Mouse (Mus musculus): Measurements from ENCODE around the gene Amigo1. TPM values are rescaled to one million over a fixed set of nuclear protein-coding genes. Genes with fewer than 3 reads are reported as not detected.

Gene Amigo1
- total and polyA plus RNA-seq, 2 experiments from 2014 or later, result 11.3 to 36.6 TPM

DNA sequence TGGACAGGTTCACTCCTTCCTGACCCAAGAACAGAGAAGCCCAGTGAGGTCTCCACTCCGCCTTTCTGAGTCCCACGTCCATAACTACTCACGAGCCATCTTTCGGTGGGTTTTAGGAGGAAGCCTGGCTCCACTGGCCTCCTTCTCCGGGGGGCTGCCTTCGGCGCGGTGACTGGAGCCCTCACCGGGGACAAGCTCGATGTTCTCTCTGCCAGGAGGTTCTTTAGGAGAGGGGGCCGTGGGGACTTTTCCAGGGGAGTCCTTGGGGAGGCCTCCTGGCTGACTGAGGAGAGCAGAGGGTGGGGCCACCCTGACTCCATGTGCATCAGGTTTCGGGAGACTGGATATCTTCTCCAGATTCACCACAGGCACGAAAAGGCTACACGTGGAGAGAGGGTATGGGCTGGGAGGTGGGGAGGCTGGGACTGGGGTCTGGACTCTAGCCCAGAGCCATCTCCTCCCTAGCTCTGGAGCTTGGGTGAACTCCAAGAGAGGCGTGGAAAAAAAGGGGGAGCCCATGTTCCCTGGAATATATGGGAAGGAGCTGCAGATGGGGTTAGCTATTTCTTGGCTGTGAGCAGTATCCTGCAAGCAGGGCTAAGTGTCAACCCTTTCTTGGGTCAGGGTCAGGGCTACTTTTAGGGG lies 20.7 kb downstream of the Amigo1 start:
- Histone ChIP-seq H3K9ac (replicated peaks; ENCODE audit: low read length) (no peak overlapping the region), H3K4me1 (ENCODE audit: insufficient read depth, low read length) (peaks cover 1% of the 10 kb centered on the region; the same call in 1 of the 2 replicates), H3K4me3 (ENCODE audit: low read length) (no peak overlapping the region), H3K36me3 (ENCODE audit: insufficient read depth, low read length) (peaks cover 39% of the 10 kb centered on the region), H3K9me3 (ENCODE audit: low read length) (no peaks in the 10 kb centered on the region), H3K27ac (no peak overlapping the region), H3K27me3 (ENCODE audit: insufficient read depth, low read length) (no peaks in the 10 kb centered on the region), H3K4me2 (ENCODE audit: low read depth, low read length) (no peak overlapping the region)
- ATAC-seq, result no peak
- 70% methylated on average over 15 of the region's 15 CpGs for WGBS
- DNase-seq (ENCODE audit: low spot score), result peak; percentile 61
- TF ChIP-seq CTCF (IDR thresholded peaks at IDR 0.05; ENCODE audit: low read depth), result no peak

GRCm38 (mm10) chr3:108209001-108209400 lies 22.9 kb downstream of the Amigo1 start:
- H3K4me1 ChIP-seq (ENCODE audit: insufficient read depth, low read length), result peaks cover 10% of the 10 kb centered on the region
- DNase-seq (ENCODE audit: low spot score) (no peak), ATAC-seq (no peak)
- 64% methylated on average over 3 of the region's 3 CpGs for WGBS
- H3K4me3 ChIP-seq (ENCODE audit: low read length), result peak overlapping the region; percentile 59
- no peak overlapping the region for H3K27ac ChIP-seq
- H3K36me3 ChIP-seq (ENCODE audit: insufficient read depth, low read length), result peaks cover 31% of the 10 kb centered on the region
- H3K9ac ChIP-seq (replicated peaks; ENCODE audit: low read length), result peak overlapping the region; percentile 78
- no peaks in the 10 kb centered on the region for H3K27me3 ChIP-seq (ENCODE audit: insufficient read depth, low read length)
- no peak for TF ChIP-seq CTCF (IDR thresholded peaks at IDR 0.05; ENCODE audit: low read depth)
- H3K9me3 ChIP-seq (ENCODE audit: low read length), result no peaks in the 10 kb centered on the region
- peak overlapping the region; percentile 61 for H3K4me2 ChIP-seq (ENCODE audit: low read depth, low read length)

GRCm38 (mm10) chr3:108209536-108209935 lies 23.4 kb downstream of the Amigo1 start:
- 0 out of 2 replicates have a peak, but pooled peaks have one; percentile 0 for ATAC-seq
- 7% methylated on average over 8 of the region's 8 CpGs for WGBS

DNA sequence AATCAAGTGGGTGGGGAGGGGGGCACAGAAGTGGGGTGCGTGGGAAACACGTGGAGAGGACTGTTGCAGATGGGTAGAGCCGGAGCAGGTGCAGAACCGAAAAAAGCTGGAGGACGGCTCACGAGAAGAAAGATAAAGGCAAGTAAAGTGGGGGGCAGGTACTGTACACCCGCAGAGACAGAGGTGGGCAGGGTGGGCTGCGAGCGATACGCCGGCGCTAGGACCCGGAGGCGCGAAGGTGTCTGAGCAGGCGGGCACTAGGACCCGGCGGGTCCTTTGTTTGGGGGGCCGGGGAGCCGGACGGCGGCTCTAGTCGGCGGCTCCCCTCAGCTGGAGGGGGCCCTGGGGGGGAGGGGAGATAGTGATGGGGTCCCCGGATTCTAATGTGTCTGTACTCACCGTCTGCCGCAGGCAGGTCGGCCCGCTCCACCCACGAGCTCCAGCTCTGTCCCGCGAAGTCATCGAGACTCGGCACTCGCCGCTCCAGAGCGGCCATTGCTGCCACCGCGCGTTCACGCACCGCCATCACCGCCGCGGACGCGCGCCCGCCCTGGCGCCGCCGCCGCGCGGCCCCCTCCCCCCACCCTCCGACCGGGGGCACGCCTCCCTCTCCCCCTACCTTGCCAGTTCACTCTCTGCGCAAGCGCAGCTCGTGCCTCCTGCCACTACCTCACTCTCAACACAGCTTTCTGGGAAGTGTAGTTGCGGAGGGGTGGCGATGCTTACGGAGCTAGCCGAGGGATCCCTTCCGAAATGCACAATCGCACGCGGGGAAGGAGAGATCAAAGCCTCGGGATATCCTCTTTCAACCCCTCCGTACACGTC lies 24.0 kb downstream of the Amigo1 start:
- H3K4me2 ChIP-seq (ENCODE audit: low read depth, low read length), result peak overlapping the region; percentile 71

More at GRCm38 (mm10) chr3:108209536-108209935, 23.4 kb downstream of the Amigo1 start:
- H3K9ac ChIP-seq (replicated peaks; ENCODE audit: low read length), result peak overlapping the region; percentile 78
- peaks cover 27% of the 10 kb centered on the region for H3K36me3 ChIP-seq (ENCODE audit: insufficient read depth, low read length)
- H3K9me3 ChIP-seq (ENCODE audit: low read length), result no peaks in the 10 kb centered on the region
- no peak for DNase-seq (ENCODE audit: low spot score)
- H3K27ac ChIP-seq, result peak overlapping the region; percentile 93
- H3K27me3 ChIP-seq (ENCODE audit: insufficient read depth, low read length), result no peaks in the 10 kb centered on the region
- H3K4me1 ChIP-seq (ENCODE audit: insufficient read depth, low read length), result peaks cover 10% of the 10 kb centered on the region
- H3K4me3 ChIP-seq (ENCODE audit: low read length), result peak overlapping the region; percentile 59
- TF ChIP-seq CTCF (IDR thresholded peaks at IDR 0.05; ENCODE audit: low read depth), result no peak
- peak overlapping the region; percentile 61 for H3K4me2 ChIP-seq (ENCODE audit: low read depth, low read length)

DNA sequence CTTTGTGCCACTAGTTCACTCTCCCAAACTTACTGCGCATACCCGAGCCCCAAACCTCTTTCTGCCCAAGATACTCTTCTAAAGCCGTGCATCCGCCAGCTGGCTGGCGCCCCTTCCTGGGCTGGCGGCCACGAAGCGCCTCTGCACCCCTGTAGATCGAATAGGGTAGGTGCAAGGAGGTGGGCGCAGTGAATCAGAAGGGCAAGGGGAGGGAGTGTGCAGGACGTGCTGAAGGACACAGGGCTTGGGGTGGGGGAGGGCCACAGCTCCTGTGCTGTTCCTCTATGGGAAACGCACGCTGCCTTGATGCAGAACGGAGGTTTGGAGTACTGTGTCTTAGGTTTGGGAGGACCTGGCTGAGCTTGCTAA lies 24.6 kb downstream of the Amigo1 start, which contains the start of gene Atxn7l2:
TSS of gene Atxn7l2 (minus strand) at position 164 of the 369 bp plus-strand sequence.
- Histone ChIP-seq H3K4me3 (ENCODE audit: low read length) (peak within 1 kb of the TSS; percentile 59), H3K9ac (replicated peaks; ENCODE audit: low read length) (peak within 1 kb of the TSS; percentile 78), H3K4me1 (ENCODE audit: insufficient read depth, low read length) (peaks cover 10% of the 10 kb centered on the region), H3K9me3 (ENCODE audit: low read length) (no peaks in the 10 kb centered on the region), H3K27me3 (ENCODE audit: insufficient read depth, low read length) (no peaks in the 10 kb centered on the region), H3K4me2 (ENCODE audit: low read depth, low read length) (peak within 1 kb of the TSS; percentile 71), H3K27ac (peak within 1 kb of the TSS; percentile 93), H3K36me3 (ENCODE audit: insufficient read depth, low read length) (peaks cover 15% of the 10 kb centered on the region)
- WGBS, result 0% methylated on average over 14 of the region's 14 CpGs
- ATAC-seq (peak; percentile 89), DNase-seq (ENCODE audit: low spot score) (peak; percentile 84)
- peak; percentile 76 for TF ChIP-seq CTCF (IDR thresholded peaks at IDR 0.05; ENCODE audit: low read depth)

More for the DNA sequence above, 24.0 kb downstream of the Amigo1 start:
- DNase-seq (ENCODE audit: low spot score), result peak; percentile 99
- Histone ChIP-seq H3K27ac (peak overlapping the region; percentile 93), H3K4me3 (ENCODE audit: low read length) (peak overlapping the region; percentile 59), H3K9me3 (ENCODE audit: low read length) (no peaks in the 10 kb centered on the region), H3K27me3 (ENCODE audit: insufficient read depth, low read length) (no peaks in the 10 kb centered on the region), H3K36me3 (ENCODE audit: insufficient read depth, low read length) (peaks cover 21% of the 10 kb centered on the region), H3K9ac (replicated peaks; ENCODE audit: low read length) (peak overlapping the region; percentile 78), H3K4me1 (ENCODE audit: insufficient read depth, low read length) (peaks cover 10% of the 10 kb centered on the region)
- ATAC-seq, result peak; percentile 96
- WGBS, result under 1% methylated on average over 61 of the region's 72 CpGs
- TF ChIP-seq CTCF (IDR thresholded peaks at IDR 0.05; ENCODE audit: low read depth), result no peak

- H3K4me1 ChIP-seq (ENCODE audit: insufficient read depth, low read length), result peaks cover 10% of the 10 kb centered on the region
- H3K27ac ChIP-seq, result peak overlapping the region; percentile 93; the same call in 1 of the 2 replicates
- DNase-seq (ENCODE audit: low spot score) (peak; percentile 79), ATAC-seq (no peak)
- no peak for TF ChIP-seq CTCF (IDR thresholded peaks at IDR 0.05; ENCODE audit: low read depth)
- H3K9me3 ChIP-seq (ENCODE audit: low read length), result no peaks in the 10 kb centered on the region
- H3K27me3 ChIP-seq (ENCODE audit: insufficient read depth, low read length), result no peaks in the 10 kb centered on the region
- H3K4me3 ChIP-seq (ENCODE audit: low read length), result no peak overlapping the region
- 30% methylated on average over 6 of the region's 6 CpGs for whole genome bisulfite sequencing
- H3K4me2 ChIP-seq (ENCODE audit: low read depth, low read length), result peak overlapping the region; percentile 71
- 0 out of 2 replicates have a peak overlapping the region, but pooled peaks have one; percentile 78 for H3K9ac ChIP-seq (replicated peaks; ENCODE audit: low read length)
- 0 out of 2 replicates have a peak, but pooled peaks cover 5% of the 10 kb centered on the region for H3K36me3 ChIP-seq (ENCODE audit: insufficient read depth, low read length)
Observed at GRCm38 (mm10) chr3:108211845-108212244, 25.7 kb downstream of the Amigo1 start.

All from hindbrain, postnatal 0 days (tissue).